Mouse (Mus musculus): ENCODE measurements around the gene Cidec. TPM values are rescaled to one million over a fixed set of nuclear protein-coding genes. Genes with fewer than 3 reads are reported as not detected.
A peak's percentile ranks its signal among the peaks of the same experiment; 100 is the strongest.

Cidec gene
- polyA plus RNA-seq, 1 experiment from 2014 or later = not detected

DNA sequence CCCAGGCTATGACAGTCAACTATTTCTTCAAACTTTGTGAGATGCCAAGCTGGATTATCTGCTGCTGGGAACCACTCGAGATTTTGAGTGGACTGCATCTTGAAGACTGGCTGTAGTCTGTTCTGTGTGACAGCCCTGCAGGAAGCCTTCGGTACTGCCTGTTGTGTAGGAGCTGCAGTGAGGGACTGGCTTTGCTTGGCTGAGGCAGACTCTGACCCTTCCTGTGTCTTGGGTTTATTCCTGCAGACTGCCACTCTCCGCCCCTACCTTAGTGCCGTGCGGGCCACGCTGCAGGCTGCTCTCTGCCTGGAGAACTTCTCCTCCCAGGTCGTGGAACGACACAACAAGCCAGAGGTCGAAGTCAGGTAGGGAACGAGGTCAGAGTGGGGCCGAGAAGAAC, 55.1 kb downstream of the Cidec start:
- Histone ChIP-seq H3K9me3 (no peaks in the 10 kb centered on the region), H3K27me3 (no peaks in the 10 kb centered on the region), H3K4me3 (no peak overlapping the region), H3K9ac (no peak overlapping the region), H3K4me2 (no peak overlapping the region), H3K4me1 (peaks cover 14% of the 10 kb centered on the region), H3K27ac (no peak overlapping the region), H3K36me3 (peaks cover 59% of the 10 kb centered on the region)
- no peak for ATAC-seq (ENCODE audit: insufficient number of reproducible peaks, low FRiP score, low TSS enrichment, low read depth)
- 90% methylated on average over 11 of the region's 11 CpGs for WGBS

DNA sequence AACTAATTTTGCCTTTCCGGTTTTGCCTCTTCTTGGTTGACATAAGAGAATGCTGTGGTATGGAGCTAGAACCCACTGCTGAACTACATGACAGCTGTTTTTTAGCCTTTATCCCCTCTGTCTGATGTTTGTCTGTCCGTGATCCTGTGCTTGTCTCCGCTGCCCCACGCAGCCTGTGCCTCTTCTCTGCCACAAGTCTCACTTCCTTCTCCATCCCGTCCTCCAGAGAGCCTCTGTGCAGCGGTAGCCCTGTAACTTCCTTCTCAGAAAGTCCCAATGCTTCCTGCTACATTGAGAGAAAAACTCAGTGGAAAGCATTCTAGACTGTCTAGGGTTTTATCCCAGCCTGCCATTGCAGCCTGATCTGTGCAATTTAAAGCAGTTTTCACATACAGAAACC, 56.3 kb downstream of the Cidec start:
- 81% methylated on average over 6 of the region's 6 CpGs for WGBS
- ATAC-seq (ENCODE audit: insufficient number of reproducible peaks, low FRiP score, low TSS enrichment, low read depth) = no peak
- H3K27me3 ChIP-seq = no peaks in the 10 kb centered on the region
- H3K9ac ChIP-seq = 0 out of 2 replicates have a peak overlapping the region, but pooled peaks have one; percentile 78
- peak overlapping the region; percentile 77 for H3K4me2 ChIP-seq
- H3K4me1 ChIP-seq = peaks cover 14% of the 10 kb centered on the region
- H3K27ac ChIP-seq = no peak overlapping the region
- H3K36me3 ChIP-seq = peaks cover 58% of the 10 kb centered on the region
- no peaks in the 10 kb centered on the region for H3K9me3 ChIP-seq
- peak overlapping the region; percentile 100 for H3K4me3 ChIP-seq

- under 1% methylated on average over 60 of the region's 61 CpGs for WGBS
- H3K4me2 ChIP-seq = peak within 1 kb of the TSS; percentile 77
- ATAC-seq (ENCODE audit: insufficient number of reproducible peaks, low FRiP score, low TSS enrichment, low read depth) = peak; percentile 95
- H3K9ac ChIP-seq = peak within 1 kb of the TSS; percentile 78
- peaks cover 56% of the 10 kb centered on the region for H3K36me3 ChIP-seq
- peak within 1 kb of the TSS; percentile 95 for H3K27ac ChIP-seq
- no peaks in the 10 kb centered on the region for H3K27me3 ChIP-seq
- peaks cover 14% of the 10 kb centered on the region for H3K4me1 ChIP-seq
- H3K9me3 ChIP-seq = no peaks in the 10 kb centered on the region
- peak within 1 kb of the TSS; percentile 100 for H3K4me3 ChIP-seq
Measured at GRCm38 (mm10) chr6:113377496-113378385, 57.8 kb downstream of the Cidec start, which contains the start of the genes Tada3 and Arpc4. Tada3 (minus strand) TSS chr6:113377883. Arpc4 (plus strand) TSS chr6:113378115.

DNA sequence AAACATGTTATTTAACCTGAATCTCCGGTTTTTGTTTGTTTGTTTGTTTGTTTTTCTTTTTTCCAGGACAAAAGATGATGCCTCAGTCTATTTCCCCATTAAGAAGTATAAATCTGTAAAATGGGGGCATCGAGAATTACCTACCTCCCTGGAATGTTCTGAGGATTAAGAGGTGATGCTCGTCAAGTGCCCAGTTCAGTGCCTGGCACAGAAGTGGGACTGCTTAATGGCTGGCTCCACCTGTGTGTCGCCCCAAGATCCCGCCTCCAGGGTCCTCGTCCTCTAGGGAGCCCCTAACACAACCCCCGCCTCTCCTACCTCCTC, 58.4 kb downstream of the Cidec start:
- H3K36me3 ChIP-seq = peaks cover 56% of the 10 kb centered on the region
- H3K4me3 ChIP-seq = peak overlapping the region; percentile 100
- H3K4me1 ChIP-seq = peaks cover 14% of the 10 kb centered on the region
- 8% methylated on average over 7 of the region's 7 CpGs for WGBS
- H3K27ac ChIP-seq = peak overlapping the region; percentile 95
- H3K27me3 ChIP-seq = no peaks in the 10 kb centered on the region
- H3K9ac ChIP-seq = peak overlapping the region; percentile 78
- ATAC-seq (ENCODE audit: insufficient number of reproducible peaks, low FRiP score, low TSS enrichment, low read depth) = no peak
- no peaks in the 10 kb centered on the region for H3K9me3 ChIP-seq
- H3K4me2 ChIP-seq = peak overlapping the region; percentile 77

Small RNA genes within 50 kb of the gene (microRNA-seq; reads per million reads assigned to microRNA genes)
- not detected for gene Gm24387

Other genes starting within 250 kb of the Cidec start
- gene Lhfpl4, start 240.4 kb downstream of the Cidec start, polyA plus RNA-seq (2015; fragmentation: Nextera tagmentation; extraction: Ambion mirVana) = 0.46 and 0.92 TPM in 2 replicates
- 29.1 and 29.7 TPM in 2 replicates for gene Mtmr14, start 197.9 kb downstream of the Cidec start, polyA plus RNA-seq (2015; fragmentation: Nextera tagmentation; extraction: Ambion mirVana)
- gene Cpne9, start 153.5 kb downstream of the Cidec start, polyA plus RNA-seq (2015; fragmentation: Nextera tagmentation; extraction: Ambion mirVana) = 0.10 and 0.20 TPM in 2 replicates
- gene Brpf1, start 128.6 kb downstream of the Cidec start, polyA plus RNA-seq (2015; fragmentation: Nextera tagmentation; extraction: Ambion mirVana) = 15.1 and 16.1 TPM in 2 replicates
- gene Ogg1, start 108.8 kb downstream of the Cidec start, polyA plus RNA-seq (2015; fragmentation: Nextera tagmentation; extraction: Ambion mirVana) = 10.6 and 10.7 TPM in 2 replicates
- 91.4 and 91.7 TPM in 2 replicates for gene Camk1, start 91.8 kb downstream of the Cidec start, polyA plus RNA-seq (2015; fragmentation: Nextera tagmentation; extraction: Ambion mirVana)
- 45.1 and 48.7 TPM in 2 replicates for gene Tada3, start 57.9 kb downstream of the Cidec start, polyA plus RNA-seq (2015; fragmentation: Nextera tagmentation; extraction: Ambion mirVana)
- 392 and 399 TPM in 2 replicates for gene Arpc4, start 57.6 kb downstream of the Cidec start, polyA plus RNA-seq (2015; fragmentation: Nextera tagmentation; extraction: Ambion mirVana)
- gene Ttll3, start 46.5 kb downstream of the Cidec start, polyA plus RNA-seq (2015; fragmentation: Nextera tagmentation; extraction: Ambion mirVana) = 4.4 and 5.6 TPM in 2 replicates
- gene Rpusd3, start 16.4 kb downstream of the Cidec start, polyA plus RNA-seq (2015; fragmentation: Nextera tagmentation; extraction: Ambion mirVana) = 20.4 and 21.3 TPM in 2 replicates
- 85.0 and 88.5 TPM in 2 replicates for gene Jagn1, start 6.8 kb upstream of the Cidec start, polyA plus RNA-seq (2015; fragmentation: Nextera tagmentation; extraction: Ambion mirVana)
- 8.9 and 9.7 TPM in 2 replicates for gene Il17re, start 22.7 kb upstream of the Cidec start, polyA plus RNA-seq (2015; fragmentation: Nextera tagmentation; extraction: Ambion mirVana)
- gene Il17rc, start 35.7 kb upstream of the Cidec start, polyA plus RNA-seq (2015; fragmentation: Nextera tagmentation; extraction: Ambion mirVana) = 58.4 and 63.5 TPM in 2 replicates
- 22.1 and 27.2 TPM in 2 replicates for gene Creld1, start 47.5 kb upstream of the Cidec start, polyA plus RNA-seq (2015; fragmentation: Nextera tagmentation; extraction: Ambion mirVana)
- 0.44 and 0.61 TPM in 2 replicates for gene Prrt3, start 66.2 kb upstream of the Cidec start, polyA plus RNA-seq (2015; fragmentation: Nextera tagmentation; extraction: Ambion mirVana)
- 106 and 110 TPM in 2 replicates for gene Emc3, start 95.9 kb upstream of the Cidec start, polyA plus RNA-seq (2015; fragmentation: Nextera tagmentation; extraction: Ambion mirVana)
- 5.9 and 6.6 TPM in 2 replicates for gene Fancd2, start 95.9 kb upstream of the Cidec start, polyA plus RNA-seq (2015; fragmentation: Nextera tagmentation; extraction: Ambion mirVana)
- gene Fancd2os, start 165.0 kb upstream of the Cidec start, polyA plus RNA-seq (2015; fragmentation: Nextera tagmentation; extraction: Ambion mirVana) = not detected in 2 replicates
- gene Brk1, start 169.0 kb upstream of the Cidec start, polyA plus RNA-seq (2015; fragmentation: Nextera tagmentation; extraction: Ambion mirVana) = 222 and 231 TPM in 2 replicates
- 41.4 and 44.3 TPM in 2 replicates for gene Vhl, start 188.2 kb upstream of the Cidec start, polyA plus RNA-seq (2015; fragmentation: Nextera tagmentation; extraction: Ambion mirVana)
- 4.1 and 4.6 TPM in 2 replicates for gene Irak2, start 202.7 kb upstream of the Cidec start, polyA plus RNA-seq (2015; fragmentation: Nextera tagmentation; extraction: Ambion mirVana)